Mouse (Mus musculus) myocyte (in vitro differentiated cells): ENCODE results near the gene Ppp4r1.

ENCODE experiments used
- E2F4 ChIP-seq: IDR thresholded peaks from one replicate; pipeline ENCODE4 v1.6.1; 2011; ENCODE audit warnings: mild to moderate bottlenecking, control low read depth, moderate library complexity; ENCODE audit not compliant: insufficient read depth
- MAX ChIP-seq: IDR thresholded peaks from one replicate; pipeline ENCODE4 v1.6.1; 2011; ENCODE audit warnings: low read depth, mild to moderate bottlenecking, control low read depth
- POLR2A ChIP-seq: IDR thresholded peaks from one replicate; pipeline ENCODE4 v1.6.1; 2011; ENCODE audit warnings: low read depth, mild to moderate bottlenecking, control low read depth, moderate library complexity; ENCODE audit not compliant: insufficient read length
- POLR2AphosphoS2 ChIP-seq: IDR thresholded peaks from one replicate; pipeline ENCODE4 v1.6.1; 2011; ENCODE audit warnings: low read depth, control low read depth; ENCODE audit not compliant: insufficient read length

DNA sequence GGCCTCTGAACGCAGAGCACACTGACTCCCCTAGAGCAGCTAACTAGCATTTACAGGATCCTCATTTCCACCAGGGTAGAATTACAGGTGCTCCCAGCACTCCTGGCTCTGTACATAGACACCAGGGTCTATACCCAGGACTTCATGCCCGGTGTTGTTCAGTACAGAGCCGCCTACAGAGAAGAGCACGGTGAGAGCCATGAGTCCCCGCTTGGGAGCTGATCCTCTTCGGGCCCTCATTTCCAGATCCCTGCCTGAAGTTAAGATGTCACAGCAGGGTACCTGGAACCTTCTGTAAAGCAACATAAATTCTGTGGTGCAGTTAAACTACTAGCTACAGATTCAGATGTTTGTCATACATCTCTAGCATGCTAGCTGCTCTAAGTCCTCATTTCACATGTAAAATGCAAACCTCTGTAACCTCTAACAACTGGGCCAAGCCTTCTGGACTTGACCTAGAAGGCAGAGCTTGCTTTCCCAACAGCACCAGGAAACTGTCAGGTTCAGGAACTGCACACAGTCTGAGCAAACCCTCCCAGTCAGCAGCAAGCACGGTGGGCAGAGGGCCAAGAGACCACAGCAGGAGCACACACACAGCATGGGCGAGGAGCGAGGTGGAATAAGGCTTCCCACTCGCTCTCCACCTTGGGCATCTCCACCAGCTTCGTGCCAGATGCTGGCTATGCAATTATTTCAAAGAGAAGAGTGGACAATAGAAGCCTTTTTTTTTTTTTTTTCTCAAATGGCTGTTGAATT is 65.5 kb downstream of the Ppp4r1 start:
- no peak for TF ChIP-seq POLR2A
- TF ChIP-seq MAX, result no peak
- no peak for TF ChIP-seq E2F4
- peak; percentile 65 for TF ChIP-seq POLR2AphosphoS2
